Mouse (Mus musculus) CD8-positive naive resting alpha-beta T cell, adult 2 months (primary cell): ENCODE data around the gene Vamp5.
A peak's percentile ranks its signal among the peaks of the same experiment; 100 is the strongest.

Experiments
- DNase-seq, 2 experiments: peaks; one replicate each; pipeline ENCODE4 v3.0.0; 2022; ENCODE audit warnings: low read depth in 2 of 2, low spot score in 2 of 2

Vamp5 gene

DNA sequence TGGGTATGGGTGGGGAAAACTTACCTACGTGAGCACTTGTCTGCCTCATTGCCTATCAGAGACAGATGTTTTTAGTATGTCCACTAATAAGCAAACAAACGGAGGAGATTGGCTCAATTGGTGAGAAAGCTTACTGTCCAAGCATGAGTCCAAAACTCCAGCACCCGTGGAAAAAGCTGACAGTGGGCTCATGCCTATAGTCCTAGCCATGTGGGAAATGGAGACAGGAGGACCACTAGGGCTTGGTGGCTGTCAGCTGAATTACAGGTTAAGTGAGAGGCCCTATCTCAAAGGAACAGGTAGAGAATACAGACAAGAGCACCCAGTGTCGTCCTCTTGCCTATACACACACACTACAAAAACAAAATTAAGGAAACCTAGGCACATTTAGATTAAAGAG, 34.0 kb downstream of the Vamp5 start:
- DNase-seq: no peak

DNA sequence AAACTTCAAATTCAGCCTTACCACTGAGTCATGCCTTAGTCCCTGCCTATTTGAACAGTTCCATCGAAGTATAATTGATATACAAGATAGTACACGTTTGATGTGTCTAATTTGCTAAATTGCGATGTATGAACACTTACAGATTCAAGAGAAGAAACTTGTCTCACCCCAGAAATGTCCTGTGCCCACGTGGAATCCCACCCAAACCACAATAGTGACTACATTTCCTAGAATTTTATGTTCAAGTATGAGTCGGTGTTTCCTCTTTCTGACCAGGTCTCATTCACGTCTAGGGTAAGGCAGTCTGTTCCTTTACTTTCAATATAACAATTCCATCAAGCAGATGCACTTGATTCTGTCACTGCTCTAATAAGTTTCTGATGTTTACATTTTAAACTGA, 34.6 kb downstream of the Vamp5 start:
- no peak for DNase-seq

DNA sequence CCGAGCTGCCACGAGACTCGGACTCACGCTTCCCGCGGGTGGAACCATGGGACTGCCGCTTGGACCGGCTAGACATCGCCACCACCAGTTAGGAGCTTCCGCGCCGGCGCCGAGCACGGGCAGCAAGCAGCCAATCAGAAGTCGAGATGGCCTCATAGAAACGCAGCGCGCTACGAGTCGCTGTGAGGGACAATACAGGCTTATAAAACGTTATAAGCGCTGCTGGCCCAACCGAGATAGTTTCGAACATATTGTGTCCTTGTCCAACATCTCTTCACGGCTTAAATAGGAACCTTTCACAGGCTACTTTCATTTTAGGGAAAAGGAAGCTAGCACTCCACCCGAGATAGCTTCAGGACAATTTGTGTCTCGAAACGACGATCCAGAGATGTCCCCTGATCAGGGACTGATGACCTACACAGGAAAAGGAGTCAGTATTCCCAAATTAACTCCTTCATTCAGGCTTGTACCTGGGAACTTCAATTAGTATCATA, 35.1 kb downstream of the Vamp5 start, which contains the start of gene Usp39:
TSS of gene Usp39 (minus strand) at position 111 of the 494 bp plus-strand sequence.
- peak; percentile 73 to 81 for DNase-seq

DNA sequence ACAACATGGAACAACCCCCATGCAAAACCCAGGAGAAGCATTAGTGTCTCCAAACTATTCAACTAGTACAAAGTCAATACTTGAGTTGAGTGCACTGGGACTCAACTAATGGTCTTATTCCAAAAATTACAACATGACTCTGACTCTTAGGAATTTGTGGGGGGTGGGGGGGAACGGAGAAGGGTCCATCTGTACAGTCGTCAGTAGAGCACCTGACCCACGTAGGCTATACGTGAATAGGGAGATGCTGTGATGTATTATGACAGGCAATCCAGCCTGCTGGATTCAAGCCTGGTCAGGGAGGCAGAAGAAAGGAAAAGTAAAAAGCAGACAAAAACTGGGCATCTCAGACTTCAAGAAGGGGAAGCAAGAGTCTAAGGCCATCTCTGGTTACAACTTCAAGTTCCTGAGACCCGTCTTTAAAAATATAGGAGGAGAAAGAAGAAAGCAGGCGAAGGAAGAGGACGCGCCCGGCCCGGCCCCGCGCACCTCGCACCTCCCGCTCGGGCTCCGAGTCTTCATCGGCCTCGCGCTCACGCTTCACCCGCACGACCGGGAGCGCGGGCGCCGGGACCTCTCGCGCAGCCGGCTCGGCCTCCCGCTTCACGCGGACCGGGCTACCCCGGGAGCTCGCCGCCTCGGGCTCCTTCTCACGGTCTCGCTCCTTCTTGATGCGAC, 35.7 kb downstream of the Vamp5 start:
- DNase-seq: no peak

- no peak for DNase-seq
Measured at GRCm38 (mm10) chr6:72340481-72340880, 39.8 kb downstream of the Vamp5 start.

DNA sequence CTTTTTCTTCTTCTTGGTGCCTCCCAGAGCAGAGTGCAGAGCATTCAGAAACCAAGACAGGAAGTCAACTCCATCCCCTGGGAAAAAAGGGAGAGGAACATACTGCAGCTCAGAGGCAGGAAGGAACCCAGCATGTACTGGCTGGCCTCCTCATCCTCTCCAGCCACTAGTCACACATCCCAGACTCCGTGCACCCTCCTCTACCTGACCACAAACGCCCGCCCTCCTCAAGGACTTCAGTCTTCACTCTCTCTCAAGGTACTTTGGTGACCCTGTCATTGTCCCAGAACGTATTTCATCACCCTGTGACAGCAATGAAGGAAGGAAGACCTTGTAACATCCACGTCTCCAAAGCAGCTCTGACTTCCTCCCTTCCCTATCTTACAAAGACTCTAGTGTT, 47.2 kb downstream of the Vamp5 start:
- DNase-seq: no peak

GRCm38 (mm10) chr6:72330133-72330532, 50.1 kb downstream of the Vamp5 start:
- no peak for DNase-seq

GRCm38 (mm10) chr6:72329019-72329418, 51.2 kb downstream of the Vamp5 start:
- no peak for DNase-seq

DNA sequence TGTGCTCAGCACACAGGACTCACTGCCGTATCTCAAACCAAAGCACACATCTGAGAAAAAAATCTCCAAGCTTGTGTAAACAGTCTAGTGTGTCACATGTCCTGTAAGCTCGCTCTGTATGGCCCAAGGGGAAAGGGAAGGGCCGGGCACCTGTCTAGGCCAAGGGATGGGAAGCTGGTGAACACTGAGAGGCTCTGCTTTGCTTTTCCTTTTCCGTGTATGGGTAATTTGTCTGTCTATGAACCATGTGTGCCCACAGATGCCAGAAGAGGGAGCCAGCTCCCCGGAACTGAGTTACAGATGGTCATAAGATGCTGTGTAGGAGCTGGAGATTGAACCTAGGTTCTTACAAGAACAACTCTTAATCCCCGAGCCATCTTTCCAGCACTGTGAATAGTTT, 54.0 kb downstream of the Vamp5 start:
- no peak for DNase-seq

GRCm38 (mm10) chr6:72323786-72324508, 56.3 kb downstream of the Vamp5 start:
- no peak for DNase-seq

DNA sequence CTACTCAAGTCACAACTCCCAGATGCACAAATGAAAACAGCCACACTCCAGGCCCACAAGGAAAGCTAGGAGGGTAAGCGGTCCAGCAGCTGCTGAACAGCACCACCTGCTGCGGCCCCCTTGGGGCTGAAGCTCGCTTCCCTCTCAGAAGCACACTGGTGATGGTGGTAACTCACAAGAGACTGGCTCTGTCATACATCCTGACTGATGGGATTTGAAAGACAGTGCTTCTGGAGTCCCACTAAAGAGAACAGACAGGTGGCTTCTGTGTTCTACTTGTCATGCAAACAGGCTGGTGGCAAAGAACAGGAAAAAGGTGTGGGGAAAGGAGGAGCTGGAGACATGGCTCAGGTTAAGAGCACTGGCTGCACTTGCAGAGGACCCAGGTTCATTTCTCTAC, 57.3 kb downstream of the Vamp5 start:
- no peak for DNase-seq

- DNase-seq: no peak
Measured at GRCm38 (mm10) chr6:72319019-72319418, 61.2 kb downstream of the Vamp5 start.
